Mouse (Mus musculus) liver, adult (tissue): Measurements from ENCODE around the gene Adat3.

Experiments used
- GATA4 ChIP-seq: IDR thresholded peaks from 2 replicates; pipeline ENCODE4 v1.6.1; 2014; ENCODE audit warnings: mild to moderate bottlenecking, low read length; ENCODE audit not compliant: insufficient replicate concordance

Adat3 gene

GRCm38 (mm10) chr10:80576351-80577194 is 26.1 kb upstream of the Adat3 start:
- TF ChIP-seq GATA4: no peak

- TF ChIP-seq GATA4: 0 out of 2 replicates have a peak, but pooled peaks have one; percentile 3
Observed at GRCm38 (mm10) chr10:80577195-80578130, 25.2 kb upstream of the Adat3 start, which contains the start of gene Klf16. TSS of gene Klf16 (minus strand) at chr10:80577321.

DNA sequence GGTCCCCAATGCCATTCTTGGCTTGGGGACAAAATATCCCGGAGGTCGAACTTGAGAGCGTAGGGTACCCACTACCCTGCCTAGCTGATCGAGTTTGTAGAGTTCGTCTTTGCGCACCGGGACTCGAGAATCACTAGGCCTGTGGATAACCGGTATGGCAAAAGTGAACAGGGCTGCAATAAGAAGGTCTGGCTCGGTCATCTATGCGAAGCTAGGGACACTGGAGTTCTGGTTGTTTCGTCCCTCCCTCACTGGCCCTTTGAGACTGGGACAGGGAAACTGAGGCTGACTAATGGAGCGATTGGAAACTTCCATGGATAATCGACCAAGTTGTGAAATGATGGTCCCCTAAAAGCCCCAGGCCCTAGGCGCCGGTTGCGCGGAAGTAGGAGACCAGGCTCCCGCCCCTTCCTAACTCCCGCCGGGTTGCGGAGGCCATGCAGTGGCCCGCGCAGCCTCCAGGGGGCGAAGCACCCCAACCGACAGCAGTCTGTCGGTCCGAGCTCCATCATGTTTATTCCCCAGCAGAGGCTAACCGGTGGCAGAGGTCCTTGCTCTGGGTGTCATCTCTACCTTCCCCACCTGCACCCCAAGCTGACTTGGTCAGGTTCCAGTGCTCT is 24.4 kb upstream of the Adat3 start:
- TF ChIP-seq GATA4: no peak

- no peak for TF ChIP-seq GATA4
Observed at GRCm38 (mm10) chr10:80578911-80579310, 23.8 kb upstream of the Adat3 start.

GRCm38 (mm10) chr10:80583047-80583446 is 19.6 kb upstream of the Adat3 start:
- no peak for TF ChIP-seq GATA4

DNA sequence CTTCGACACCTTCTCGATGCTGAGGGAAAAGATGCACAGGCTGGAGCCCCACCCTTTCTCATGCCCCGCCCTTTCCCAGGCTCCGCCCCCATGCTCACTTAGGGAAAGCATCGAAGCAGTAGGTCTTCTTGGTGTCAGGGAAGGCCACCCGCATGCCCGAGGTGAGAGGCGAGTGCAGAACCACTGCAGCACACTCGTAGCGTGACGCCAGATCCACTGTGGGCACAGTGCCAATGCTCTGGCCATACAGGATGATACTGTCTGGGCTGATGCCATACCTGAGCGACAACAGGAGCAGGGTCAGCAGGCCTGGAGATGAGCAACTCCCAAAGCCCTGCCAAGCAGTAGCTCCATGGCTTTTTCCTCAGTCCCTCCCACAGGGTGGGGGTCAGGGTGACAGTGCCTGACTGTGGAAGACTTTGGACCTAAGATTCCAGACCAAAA is 18.6 kb upstream of the Adat3 start:
- TF ChIP-seq GATA4: no peak

DNA sequence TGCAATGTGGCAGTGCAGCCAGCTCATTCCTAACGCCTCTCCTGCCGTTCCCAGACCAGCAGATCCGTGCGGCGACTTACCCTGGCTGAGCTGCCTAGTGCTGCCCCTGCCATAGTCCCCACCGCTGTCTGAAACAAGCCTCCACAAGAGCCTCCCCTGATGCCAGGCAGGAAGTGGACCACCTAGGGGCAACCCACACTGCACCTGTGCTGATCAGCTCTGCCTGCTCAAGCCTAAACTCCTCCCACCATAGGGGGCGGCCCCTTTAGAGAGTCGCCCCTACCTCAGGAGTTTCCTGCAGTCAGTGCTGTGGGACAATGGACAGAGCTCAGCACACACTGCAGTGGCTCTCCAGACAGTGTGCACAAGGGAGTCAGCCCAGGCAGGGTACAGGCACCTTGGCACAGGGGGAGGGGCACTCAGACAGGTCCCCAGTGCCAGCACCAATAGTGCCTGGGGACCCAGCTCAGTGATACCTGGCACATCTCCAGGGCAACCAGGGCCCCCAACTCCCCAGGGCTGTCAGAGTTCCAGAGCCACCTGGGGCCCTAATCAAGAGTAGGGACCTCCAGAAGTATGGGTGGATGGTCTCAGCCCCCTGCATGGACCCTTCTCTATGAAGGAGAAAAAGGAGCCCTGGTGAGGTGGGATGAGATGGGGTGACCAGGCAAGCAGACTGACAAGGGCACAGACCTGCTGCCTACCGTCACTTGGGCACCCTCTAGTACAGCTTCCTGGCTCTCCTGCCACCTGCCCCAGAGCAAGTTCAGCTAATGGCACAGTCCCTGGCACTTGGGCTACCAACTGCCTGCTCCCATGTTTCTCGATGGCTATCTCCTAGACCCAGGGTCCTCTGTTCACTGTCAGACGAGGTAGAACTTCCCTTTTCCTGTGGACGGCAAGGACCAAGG is 17.8 kb upstream of the Adat3 start:
- no peak for TF ChIP-seq GATA4

- TF ChIP-seq GATA4: no peak
Observed at GRCm38 (mm10) chr10:80585581-80585980, 17.1 kb upstream of the Adat3 start.

DNA sequence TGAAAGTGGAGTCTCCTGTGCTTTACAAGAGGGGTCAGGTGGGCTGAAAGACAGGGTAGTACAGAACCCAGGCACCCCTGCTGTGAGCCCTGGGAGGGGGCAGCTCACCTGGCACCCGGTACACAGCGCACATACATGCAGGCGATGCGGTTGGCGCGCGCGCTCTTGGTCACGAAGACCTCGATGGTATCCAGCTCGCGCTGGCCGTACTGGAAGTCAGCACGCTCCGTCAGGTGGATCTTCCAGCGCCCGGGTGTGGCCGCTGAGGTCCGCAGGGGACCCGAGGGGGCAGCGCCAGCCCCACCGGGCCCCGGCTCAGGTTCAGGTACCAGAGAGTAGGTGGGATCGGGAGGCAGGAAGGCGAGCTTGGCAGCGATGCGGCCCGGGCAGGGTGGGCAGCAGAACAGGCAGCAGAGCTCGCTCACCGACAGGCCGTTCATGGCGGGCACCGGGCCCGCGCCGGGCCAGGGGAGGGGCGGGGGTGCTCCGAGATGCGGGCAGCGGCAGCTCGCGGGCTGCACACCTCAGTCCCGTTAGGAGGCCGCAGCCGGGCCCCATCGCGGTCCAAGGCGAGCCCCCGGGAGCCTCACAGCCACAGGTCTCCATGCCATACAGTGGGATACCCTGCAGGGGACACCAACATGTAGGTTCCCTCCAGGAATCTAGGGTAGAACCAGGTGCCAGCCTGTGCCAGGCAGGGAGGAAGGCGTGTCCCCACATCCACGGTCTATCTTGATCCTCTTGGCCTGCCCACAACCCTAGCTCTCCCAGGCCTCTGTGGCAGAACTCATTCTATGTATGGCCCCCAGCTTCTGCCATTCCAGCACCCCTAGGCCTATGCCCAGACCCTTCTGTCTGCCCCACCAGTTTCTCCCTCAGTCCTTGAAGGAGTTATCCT is 16.0 kb upstream of the Adat3 start:
- no peak for TF ChIP-seq GATA4

DNA sequence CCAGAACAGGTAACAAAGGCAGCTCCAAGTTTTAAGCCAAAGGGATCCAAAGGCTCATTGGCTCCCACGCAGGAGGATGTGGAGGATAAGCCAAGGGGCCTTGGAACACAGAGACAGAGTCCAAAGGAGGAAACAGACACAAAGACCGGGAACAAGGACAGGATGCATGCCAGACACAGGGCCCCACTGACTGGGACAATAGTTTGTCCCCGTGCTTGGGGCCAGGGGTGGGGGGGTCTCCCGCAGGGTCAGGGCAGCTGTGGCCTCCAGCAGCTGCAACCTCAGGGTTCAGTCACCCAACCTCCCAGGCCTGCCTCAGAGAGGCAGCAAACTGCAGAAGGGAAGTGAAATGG is 15.4 kb upstream of the Adat3 start:
- no peak for TF ChIP-seq GATA4

GRCm38 (mm10) chr10:80589127-80589878 is 13.4 kb upstream of the Adat3 start:
- TF ChIP-seq GATA4: no peak

DNA sequence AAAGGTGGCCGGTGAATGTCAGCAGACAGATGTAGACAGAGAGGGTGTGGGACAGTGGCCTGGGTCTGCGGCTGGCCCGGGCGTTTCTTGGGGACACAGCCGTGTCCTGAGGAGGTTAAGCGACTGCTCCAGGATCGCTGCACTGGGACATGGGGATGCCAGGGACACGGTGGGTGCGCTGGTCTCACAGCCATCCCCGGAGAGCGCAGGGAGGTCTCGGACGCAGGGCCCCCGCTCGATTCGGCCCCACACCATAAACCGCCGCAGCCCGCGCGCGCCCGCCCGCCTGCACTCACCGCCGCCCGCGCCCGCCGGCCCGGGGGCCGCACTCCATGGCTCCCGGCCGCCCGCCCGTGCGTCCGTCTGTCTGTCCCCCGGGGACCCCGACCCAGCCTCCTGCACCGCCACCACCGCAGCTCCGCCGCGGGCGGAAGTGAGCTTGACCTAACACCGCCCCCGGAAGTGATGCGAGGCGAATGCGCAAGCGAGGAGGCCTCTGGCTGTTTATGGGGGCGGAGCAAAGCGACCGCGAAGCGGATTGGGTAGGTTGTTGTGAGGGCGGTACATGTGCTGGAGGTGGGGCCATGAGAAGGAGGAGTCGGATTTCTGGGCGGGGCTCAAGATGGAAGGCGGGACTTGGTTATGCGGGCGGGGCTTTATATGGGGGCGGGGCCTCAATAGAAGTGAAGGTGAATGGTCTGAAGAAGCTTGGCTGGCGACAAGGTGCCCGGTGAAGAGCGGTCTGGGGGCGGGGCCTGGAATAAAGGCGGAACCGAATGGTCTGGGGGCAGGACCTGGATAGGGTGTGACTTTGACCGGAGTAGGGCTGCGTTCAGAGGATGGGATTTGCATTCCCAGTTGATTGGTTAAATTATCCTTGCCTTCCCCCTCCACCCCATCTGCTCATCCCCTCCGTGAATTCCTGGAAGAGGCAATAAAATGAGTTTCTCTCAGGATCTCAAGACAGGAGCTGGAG is 12.5 kb upstream of the Adat3 start, which contains the start of gene Abhd17a:
TSS of gene Abhd17a (minus strand) at position 463 of the 976 bp plus-strand sequence.
- no peak; the same call in 1 of the 2 replicates for TF ChIP-seq GATA4

DNA sequence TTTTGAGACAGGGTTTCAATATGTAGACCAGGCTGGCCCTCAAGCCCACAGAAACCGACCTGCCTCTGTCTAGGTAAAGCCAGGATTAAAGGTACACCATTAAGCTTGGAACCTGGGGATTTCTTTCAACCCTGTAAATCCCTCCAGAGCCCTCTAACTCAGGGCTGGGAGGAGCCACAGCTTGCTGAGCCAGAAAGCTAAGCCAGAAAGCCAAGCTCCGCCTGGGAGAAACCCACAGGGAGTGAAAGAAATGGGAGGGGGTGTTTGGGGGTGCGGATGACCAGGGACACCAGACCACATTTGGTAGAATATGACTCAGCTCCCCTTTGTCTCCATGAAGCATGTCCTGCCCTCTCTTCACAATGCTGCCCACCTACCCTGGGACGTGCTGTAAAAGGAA is 6.4 kb upstream of the Adat3 start:
- no peak for TF ChIP-seq GATA4
